Mouse (Mus musculus) lung, adult 2 months (tissue): Measurements from ENCODE around the gene Fgf9. TPM values are rescaled to one million over a fixed set of nuclear protein-coding genes. Genes with fewer than 3 reads are reported as not detected.

Experiments used
- DNase-seq: peaks from one replicate; pipeline ENCODE4 v3.0.0; 2022
- H3K4me1 ChIP-seq: fragments of 200-500 bp; 2 replicates; pipeline ENCODE4 v1.6.1; 2011; ENCODE audit warnings: low read length; ENCODE audit not compliant: control insufficient read depth, insufficient read depth
- H3K4me3 ChIP-seq: fragments of 200-500 bp; replicated peaks from 2 replicates; pipeline ENCODE3; 2011; ENCODE audit warnings: low read depth, mild to moderate bottlenecking, control low read depth, low read length; ENCODE audit errors: extremely low read depth
- CTCF ChIP-seq: fragments of 200-500 bp; IDR thresholded peaks from 2 replicates; pipeline ENCODE4 v1.5.1; 2011; ENCODE audit warnings: mild to moderate bottlenecking, low read length, control low read depth; ENCODE audit not compliant: insufficient read depth
- POLR2A ChIP-seq: fragments of 200-500 bp; IDR thresholded peaks from 2 replicates; pipeline ENCODE4 v1.6.1; 2011; ENCODE audit warnings: low read depth, mild to moderate bottlenecking, control low read depth, low read length, borderline replicate concordance; ENCODE audit errors: extremely low read depth
- WGBS: fragments of 180-500 bp; shearing (Covaris S2); methylation state at CpG from one replicate; pipeline ENCODE4 v1.1.7; 2018; 5-methylcytosine and 5-hydroxymethylcytosine counted together
- polyA plus RNA-seq: library from polyadenylated mRNA; depleted of rRNA; stranded (reverse); fragments of >200 nt; gene quantifications from 2 replicates; pipeline ENCODE4 v1.2.3, GENCODE M21; 2012

Fgf9 gene
- polyA plus RNA-seq, 1 experiment, result 0.20 TPM

DNA sequence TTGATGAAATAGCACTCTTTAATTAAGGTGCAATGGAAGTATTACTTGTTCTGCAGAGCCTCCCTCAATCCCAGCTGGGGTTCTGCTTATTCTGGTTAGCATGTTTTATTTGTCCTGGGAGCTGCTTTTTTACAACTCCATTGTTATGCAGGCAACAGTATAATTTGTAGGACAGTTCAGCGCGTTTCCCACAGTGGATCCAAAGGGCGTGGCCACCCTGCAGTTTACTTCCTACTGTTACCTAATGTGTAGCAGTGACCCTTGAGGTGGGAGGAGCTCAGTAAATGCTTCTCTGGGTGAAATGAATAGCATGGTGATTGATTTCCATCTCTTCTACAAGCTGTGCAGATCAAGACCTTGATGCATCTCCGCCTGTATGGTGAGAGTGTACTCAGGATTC lies 17.0 kb downstream of the Fgf9 start:
- TF ChIP-seq CTCF (no peak), POLR2A (no peak)
- DNase-seq, result no peak
- Histone ChIP-seq H3K4me3 (no peak overlapping the region), H3K4me1 (no peaks in the 10 kb centered on the region)
- 52% methylated on average over 4 of the region's 4 CpGs for WGBS

DNA sequence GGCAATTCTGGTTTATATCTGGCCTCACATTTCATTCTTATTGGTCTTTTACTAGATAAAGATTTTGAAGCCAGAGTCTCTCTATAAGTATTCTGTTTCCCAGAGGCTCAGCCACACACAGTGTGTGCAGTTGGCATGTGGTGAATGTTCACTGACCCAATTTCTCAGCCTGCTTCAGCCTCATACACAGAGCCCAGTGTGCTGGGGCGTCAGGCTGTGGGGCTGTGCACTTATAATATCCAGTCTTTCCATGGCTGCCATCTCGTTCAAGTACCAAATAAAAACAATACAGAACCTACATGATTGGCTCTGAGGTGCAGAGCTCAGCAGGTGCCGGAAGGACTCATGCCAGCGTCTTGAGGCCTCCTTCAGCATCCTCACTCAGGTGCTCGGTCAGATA lies 19.1 kb downstream of the Fgf9 start:
- 80% methylated on average over 5 of the region's 5 CpGs for WGBS
- TF ChIP-seq CTCF, result no peak
- TF ChIP-seq POLR2A, result no peak
- H3K4me1 ChIP-seq, result no peaks in the 10 kb centered on the region
- no peak overlapping the region for H3K4me3 ChIP-seq
- no peak for DNase-seq

DNA sequence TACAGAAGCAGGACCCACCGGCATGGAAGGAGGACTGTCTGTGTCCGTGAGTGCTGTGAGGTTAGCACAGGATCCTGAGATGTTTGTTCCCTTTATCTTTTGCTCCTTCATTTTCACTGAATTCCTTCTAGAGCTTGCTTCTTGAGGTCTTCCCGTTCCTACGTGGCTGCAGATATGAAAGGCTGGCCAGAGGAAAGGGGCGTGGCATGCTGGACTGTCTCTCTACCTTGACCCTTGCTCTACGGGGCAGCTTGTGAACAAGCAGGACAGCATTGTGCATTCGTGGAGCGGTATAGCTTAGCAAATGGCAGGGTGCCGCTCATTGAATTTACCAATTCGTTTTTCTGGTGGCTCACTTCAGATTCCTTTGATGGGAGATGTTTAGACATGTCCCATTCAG lies 21.0 kb downstream of the Fgf9 start:
- Histone ChIP-seq H3K4me3 (no peak overlapping the region), H3K4me1 (no peaks in the 10 kb centered on the region)
- WGBS, result 60% methylated on average over 10 of the region's 10 CpGs
- DNase-seq, result no peak
- no peak for TF ChIP-seq POLR2A
- TF ChIP-seq CTCF, result no peak

DNA sequence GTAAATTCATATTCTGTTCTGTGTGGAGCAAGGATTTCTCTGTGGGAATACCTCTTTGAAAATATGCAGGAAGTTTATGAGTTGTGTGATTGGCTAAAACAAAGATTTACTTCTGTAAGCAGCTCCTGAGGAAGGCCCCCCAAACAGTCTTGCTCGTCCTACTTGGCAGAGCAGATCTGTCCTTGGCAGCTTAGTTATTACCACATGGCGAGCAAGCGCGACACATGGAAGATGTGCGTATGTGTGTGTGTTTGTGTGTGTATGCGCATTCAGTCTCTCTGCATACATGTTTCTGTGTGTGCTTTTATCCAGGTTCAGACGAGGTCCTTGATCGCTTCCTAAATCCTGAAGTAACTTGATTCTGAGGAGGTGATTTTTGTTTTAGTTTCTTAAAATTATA lies 29.3 kb downstream of the Fgf9 start:
- no peak for DNase-seq
- Histone ChIP-seq H3K4me1 (no peaks in the 10 kb centered on the region), H3K4me3 (no peak overlapping the region)
- TF ChIP-seq POLR2A, result no peak
- no peak for TF ChIP-seq CTCF
- WGBS, result 83% methylated on average over 8 of the region's 8 CpGs

DNA sequence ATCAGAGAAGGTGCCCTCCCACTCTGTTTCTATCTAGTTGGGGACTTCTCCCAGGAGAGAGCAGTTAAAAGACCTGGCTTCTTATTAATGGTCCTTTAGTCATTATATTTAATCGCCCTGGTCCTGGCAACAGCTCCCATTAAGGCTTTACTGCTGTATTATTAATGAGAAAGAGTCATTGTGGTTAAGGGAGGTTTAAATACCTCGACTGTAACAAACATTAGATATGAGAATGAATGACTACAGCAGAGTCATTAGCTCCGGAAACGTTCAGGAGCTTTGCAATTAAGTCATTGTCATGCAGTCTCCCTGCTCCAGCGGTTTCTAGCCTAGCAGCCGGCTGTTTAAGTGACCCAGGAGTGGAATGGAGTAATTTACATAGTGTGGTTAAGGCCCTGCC lies 31.0 kb downstream of the Fgf9 start:
- DNase-seq, result no peak
- WGBS, result 46% methylated on average over 6 of the region's 6 CpGs
- H3K4me3 ChIP-seq, result no peak overlapping the region
- TF ChIP-seq CTCF (no peak), POLR2A (no peak)
- no peaks in the 10 kb centered on the region for H3K4me1 ChIP-seq

DNA sequence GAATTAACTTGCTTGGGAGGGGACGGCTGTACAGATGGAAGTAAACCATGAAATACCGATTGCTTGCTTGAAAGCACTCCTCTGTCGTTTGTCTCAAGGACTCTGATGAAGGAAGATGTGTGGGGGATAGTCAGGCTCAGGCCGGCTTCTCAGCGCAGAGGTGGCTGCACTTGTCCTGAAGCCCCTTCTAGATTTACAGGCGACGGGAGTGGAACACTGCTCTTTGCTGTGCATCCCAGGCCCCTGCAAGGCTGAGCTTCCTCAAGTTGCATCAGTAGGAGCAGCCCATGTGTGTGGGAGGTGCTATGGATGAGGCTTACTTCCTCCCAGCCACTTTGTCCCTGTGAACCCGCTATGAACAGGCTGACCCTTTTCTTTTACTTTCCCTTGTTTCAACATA lies 33.9 kb downstream of the Fgf9 start:
- Histone ChIP-seq H3K4me3 (no peak overlapping the region), H3K4me1 (no peaks in the 10 kb centered on the region)
- TF ChIP-seq POLR2A (no peak), CTCF (no peak)
- 69% methylated on average over 8 of the region's 8 CpGs for WGBS
- no peak for DNase-seq

DNA sequence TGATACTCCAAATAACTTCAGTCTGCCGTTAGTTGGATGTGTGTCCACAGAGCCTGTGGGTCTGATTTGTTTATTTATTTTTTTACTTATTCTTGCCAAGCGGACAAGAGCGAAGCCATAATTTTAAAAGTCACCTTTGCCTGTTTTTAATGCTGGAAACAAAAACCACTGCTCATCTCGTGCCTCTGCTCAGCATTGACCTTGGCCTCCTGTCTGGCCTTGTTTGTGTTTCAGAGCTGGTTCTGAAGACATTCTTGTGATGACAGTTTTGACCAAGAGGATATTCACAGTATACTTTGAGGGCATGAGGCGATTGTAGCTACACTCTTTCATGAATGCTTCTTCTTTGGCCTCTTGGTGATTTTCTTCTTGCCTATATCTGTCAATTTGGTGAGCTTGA lies 35.2 kb downstream of the Fgf9 start:
- no peaks in the 10 kb centered on the region for H3K4me1 ChIP-seq
- 75% methylated on average over 5 of the region's 5 CpGs for WGBS
- H3K4me3 ChIP-seq, result no peak overlapping the region
- DNase-seq, result no peak
- TF ChIP-seq POLR2A (no peak), CTCF (no peak)

DNA sequence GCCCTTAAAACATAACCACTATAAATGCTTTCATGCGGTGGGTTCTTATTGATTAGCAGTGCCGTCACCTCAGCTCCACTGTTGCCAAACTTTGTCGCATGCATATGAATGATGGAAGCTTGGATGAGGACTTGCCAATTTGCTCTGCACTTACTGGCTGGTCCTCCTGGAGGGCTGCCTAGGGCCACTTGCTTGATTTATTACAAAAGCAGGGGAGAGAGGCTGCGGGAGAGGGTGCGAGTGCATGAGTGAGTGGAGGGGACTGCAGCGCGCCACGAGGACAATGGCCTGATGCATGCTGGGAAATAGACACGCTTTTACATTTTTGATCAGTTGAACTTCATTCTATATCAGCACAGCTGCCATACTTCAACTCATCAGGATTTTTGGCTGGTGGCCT lies 39.3 kb downstream of the Fgf9 start:
- H3K4me3 ChIP-seq, result no peak overlapping the region
- 87% methylated on average over 9 of the region's 9 CpGs for WGBS
- TF ChIP-seq POLR2A (no peak), CTCF (no peak)
- H3K4me1 ChIP-seq, result no peaks in the 10 kb centered on the region
- no peak for DNase-seq

DNA sequence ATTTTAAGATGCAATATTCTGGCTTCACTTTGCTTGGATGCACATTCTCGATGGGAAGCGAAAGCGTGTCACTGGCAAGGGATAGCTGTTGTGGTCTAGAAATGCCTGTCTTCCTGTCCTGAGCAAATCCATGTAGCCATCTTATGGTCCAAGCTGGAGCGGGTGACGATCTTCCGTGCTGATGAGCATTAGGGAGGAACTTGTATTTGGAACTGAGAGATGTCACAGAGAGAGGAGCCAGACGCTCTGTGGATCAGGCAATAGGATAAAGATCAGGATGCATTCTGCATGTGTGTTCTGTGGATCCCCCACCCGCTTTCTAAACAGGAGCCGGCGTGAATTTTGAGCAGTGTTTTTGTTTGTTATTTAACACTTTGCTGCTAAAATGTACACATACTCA lies 41.2 kb downstream of the Fgf9 start:
- H3K4me1 ChIP-seq, result no peaks in the 10 kb centered on the region
- H3K4me3 ChIP-seq, result no peak overlapping the region
- WGBS, result 88% methylated on average over 10 of the region's 10 CpGs
- DNase-seq, result no peak
- no peak for TF ChIP-seq POLR2A
- no peak for TF ChIP-seq CTCF

DNA sequence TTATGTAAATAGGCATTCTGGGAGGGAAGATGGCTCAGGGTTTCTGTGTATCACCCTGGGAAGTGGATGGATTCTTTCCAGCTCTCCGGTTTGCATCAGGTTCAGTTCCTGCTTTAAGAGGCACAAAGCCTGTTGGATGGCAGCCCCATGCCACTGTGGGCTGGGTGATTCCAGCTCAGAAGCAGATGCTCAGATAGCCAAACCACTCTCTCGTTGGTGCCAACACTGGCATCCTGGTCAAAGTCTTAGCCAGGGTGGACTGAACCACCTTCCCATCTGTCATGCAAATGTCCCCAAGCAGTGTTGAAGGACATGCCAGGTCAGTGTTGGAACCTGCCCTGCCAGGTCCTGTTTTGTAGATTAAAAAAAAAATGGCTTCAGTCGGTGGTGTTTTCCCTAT lies 42.0 kb downstream of the Fgf9 start:
- no peak for DNase-seq
- 56% methylated on average over 3 of the region's 3 CpGs for WGBS
- Histone ChIP-seq H3K4me1 (no peaks in the 10 kb centered on the region), H3K4me3 (no peak overlapping the region)
- TF ChIP-seq CTCF (no peak), POLR2A (no peak)

DNA sequence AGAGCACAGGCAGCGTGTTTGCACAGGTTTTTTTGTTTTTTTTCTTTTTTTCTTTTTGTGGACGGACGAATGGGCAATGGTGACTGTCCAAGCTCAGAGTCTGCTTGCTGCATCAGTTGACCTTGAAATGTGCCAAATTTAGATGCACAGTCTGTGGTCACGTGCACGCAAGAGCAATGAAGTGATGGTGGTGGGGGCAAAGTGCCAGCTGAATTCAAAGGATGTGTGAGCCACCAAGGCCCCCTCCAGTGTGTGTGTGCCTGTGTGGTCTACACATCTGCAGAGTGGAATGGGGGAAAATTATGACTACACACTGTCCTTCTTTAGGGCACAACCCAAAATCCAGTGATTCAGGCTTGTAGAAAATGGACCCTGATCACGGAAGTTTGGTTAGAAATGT lies 42.8 kb downstream of the Fgf9 start:
- Histone ChIP-seq H3K4me3 (no peak overlapping the region), H3K4me1 (no peaks in the 10 kb centered on the region)
- TF ChIP-seq CTCF (no peak), POLR2A (no peak)
- 46% methylated on average over 6 of the region's 6 CpGs for WGBS
- no peak for DNase-seq
